Mouse (Mus musculus): ENCODE measurements around the gene Csnk2b. TPM values are rescaled to one million over a fixed set of nuclear protein-coding genes. Genes with fewer than 3 reads are reported as not detected.
A peak's percentile ranks its signal among the peaks of the same experiment; 100 is the strongest.

The Csnk2b gene
- polyA plus RNA-seq, 1 experiment from 2014 or later = 310 TPM

- DNase-seq (ENCODE audit: low spot score) (no peak), ATAC-seq (ENCODE audit: low FRiP score) (no peak)
- no peak overlapping the region for H3K9ac ChIP-seq (ENCODE audit: low read depth, low read length)
- no peaks in the 10 kb centered on the region for H3K9me3 ChIP-seq (ENCODE audit: control insufficient read depth, low read length)
- no peaks in the 10 kb centered on the region for H3K36me3 ChIP-seq (ENCODE audit: control insufficient read depth, insufficient read depth, low read length)
- H3K27ac ChIP-seq (ENCODE audit: low read depth, low read length) = no peak overlapping the region
- no peak overlapping the region for H3K4me3 ChIP-seq (ENCODE audit: low read depth, low read length)
- WGBS = 62% methylated on average over 4 of the region's 4 CpGs
- H3K27me3 ChIP-seq (ENCODE audit: control insufficient read depth, insufficient read depth, low read length) = no peaks in the 10 kb centered on the region
- 0 out of 2 replicates have a peak, but pooled peaks cover 7% of the 10 kb centered on the region for H3K4me1 ChIP-seq (replicated peaks; ENCODE audit: control insufficient read depth, insufficient read depth, low read length)
- no peak overlapping the region for H3K4me2 ChIP-seq (replicated peaks; ENCODE audit: low read depth, low read length)
These were observed 41.1 kb downstream of the Csnk2b start for GRCm38 (mm10) chr17:35080710-35081109.

DNA sequence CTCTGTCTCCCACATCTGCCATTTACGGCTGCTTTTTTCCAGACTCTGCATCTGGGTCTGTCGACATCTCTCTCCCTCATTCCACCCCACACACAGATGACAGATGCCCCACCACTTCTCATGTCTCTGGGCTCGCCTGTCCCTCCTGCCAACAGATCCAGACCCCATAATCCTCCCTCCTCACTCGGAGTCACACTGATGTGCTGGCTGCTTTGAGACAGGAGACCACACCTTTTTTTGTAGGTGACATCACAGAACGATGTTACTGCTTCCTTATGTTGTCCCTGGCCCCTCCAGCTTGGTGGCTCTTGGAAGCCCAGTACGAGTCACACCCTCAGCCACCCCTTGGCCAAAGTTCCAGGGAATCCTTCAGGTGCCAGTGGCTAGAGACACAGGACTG, 41.6 kb downstream of the Csnk2b start:
- H3K4me1 ChIP-seq (replicated peaks; ENCODE audit: control insufficient read depth, insufficient read depth, low read length) = 0 out of 2 replicates have a peak, but pooled peaks cover 7% of the 10 kb centered on the region
- H3K27ac ChIP-seq (ENCODE audit: low read depth, low read length) = no peak overlapping the region
- 0 out of 2 replicates have a peak overlapping the region, but pooled peaks have one; percentile 21 for H3K9ac ChIP-seq (ENCODE audit: low read depth, low read length)
- no peak overlapping the region for H3K4me2 ChIP-seq (replicated peaks; ENCODE audit: low read depth, low read length)
- no peaks in the 10 kb centered on the region for H3K27me3 ChIP-seq (ENCODE audit: control insufficient read depth, insufficient read depth, low read length)
- WGBS = 71% methylated on average over 6 of the region's 6 CpGs
- no peak overlapping the region for H3K4me3 ChIP-seq (ENCODE audit: low read depth, low read length)
- no peaks in the 10 kb centered on the region for H3K9me3 ChIP-seq (ENCODE audit: control insufficient read depth, low read length)
- DNase-seq (ENCODE audit: low spot score) = no peak
- no peaks in the 10 kb centered on the region for H3K36me3 ChIP-seq (ENCODE audit: control insufficient read depth, insufficient read depth, low read length)
- no peak for ATAC-seq (ENCODE audit: low FRiP score)

DNA sequence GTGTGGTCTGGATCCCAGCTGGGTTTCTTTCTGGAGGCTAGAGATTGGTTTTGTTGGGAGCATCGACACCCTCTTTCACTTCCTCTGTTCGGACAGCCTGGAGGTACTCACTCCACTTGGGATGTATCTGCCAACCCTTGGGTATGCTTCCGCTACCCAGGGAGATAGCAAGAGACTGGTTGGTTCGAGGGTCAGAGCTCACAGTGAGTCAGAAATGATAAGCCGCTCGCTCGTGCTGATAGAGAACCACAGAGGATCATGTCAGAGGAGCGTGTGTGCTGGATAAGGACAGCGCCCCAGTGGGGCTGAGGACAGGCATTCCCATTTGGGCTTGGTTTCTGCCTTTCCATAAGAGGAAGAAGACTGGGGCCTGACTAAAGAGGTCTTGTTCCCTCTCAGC, 42.1 kb downstream of the Csnk2b start:
- no peak for ATAC-seq (ENCODE audit: low FRiP score)
- H3K4me2 ChIP-seq (replicated peaks; ENCODE audit: low read depth, low read length) = no peak overlapping the region
- no peak overlapping the region for H3K27ac ChIP-seq (ENCODE audit: low read depth, low read length)
- no peaks in the 10 kb centered on the region for H3K9me3 ChIP-seq (ENCODE audit: control insufficient read depth, low read length)
- H3K27me3 ChIP-seq (ENCODE audit: control insufficient read depth, insufficient read depth, low read length) = no peaks in the 10 kb centered on the region
- H3K4me1 ChIP-seq (replicated peaks; ENCODE audit: control insufficient read depth, insufficient read depth, low read length) = 0 out of 2 replicates have a peak, but pooled peaks cover 7% of the 10 kb centered on the region
- DNase-seq (ENCODE audit: low spot score) = no peak
- H3K36me3 ChIP-seq (ENCODE audit: control insufficient read depth, insufficient read depth, low read length) = no peaks in the 10 kb centered on the region
- H3K9ac ChIP-seq (ENCODE audit: low read depth, low read length) = 0 out of 2 replicates have a peak overlapping the region, but pooled peaks have one; percentile 21
- WGBS = 74% methylated on average over 9 of the region's 9 CpGs
- no peak overlapping the region for H3K4me3 ChIP-seq (ENCODE audit: low read depth, low read length)

- no peak within 1 kb of the TSS; the same call in 1 of the 2 replicates for H3K4me3 ChIP-seq (ENCODE audit: low read depth, low read length)
- H3K4me2 ChIP-seq (replicated peaks; ENCODE audit: low read depth, low read length) = peak within 1 kb of the TSS; percentile 26
- ATAC-seq (ENCODE audit: low FRiP score) (peak; percentile 33; the same call in 1 of the 2 replicates), DNase-seq (ENCODE audit: low spot score) (peak; percentile 53)
- H3K4me1 ChIP-seq (replicated peaks; ENCODE audit: control insufficient read depth, insufficient read depth, low read length) = 0 out of 2 replicates have a peak, but pooled peaks cover 7% of the 10 kb centered on the region
- no peaks in the 10 kb centered on the region for H3K27me3 ChIP-seq (ENCODE audit: control insufficient read depth, insufficient read depth, low read length)
- H3K9ac ChIP-seq (ENCODE audit: low read depth, low read length) = peak within 1 kb of the TSS; percentile 25
- 9% methylated on average over 14 of the region's 14 CpGs for WGBS
- H3K36me3 ChIP-seq (ENCODE audit: control insufficient read depth, insufficient read depth, low read length) = no peaks in the 10 kb centered on the region
- H3K9me3 ChIP-seq (ENCODE audit: control insufficient read depth, low read length) = no peaks in the 10 kb centered on the region
- no peak within 1 kb of the TSS for H3K27ac ChIP-seq (ENCODE audit: low read depth, low read length)
These were observed 44.0 kb downstream of the Csnk2b start, which contains the start of gene Ly6g6d for GRCm38 (mm10) chr17:35077786-35078233. Gene Ly6g6d, minus strand, starts transcription at chr17:35078065.

DNA sequence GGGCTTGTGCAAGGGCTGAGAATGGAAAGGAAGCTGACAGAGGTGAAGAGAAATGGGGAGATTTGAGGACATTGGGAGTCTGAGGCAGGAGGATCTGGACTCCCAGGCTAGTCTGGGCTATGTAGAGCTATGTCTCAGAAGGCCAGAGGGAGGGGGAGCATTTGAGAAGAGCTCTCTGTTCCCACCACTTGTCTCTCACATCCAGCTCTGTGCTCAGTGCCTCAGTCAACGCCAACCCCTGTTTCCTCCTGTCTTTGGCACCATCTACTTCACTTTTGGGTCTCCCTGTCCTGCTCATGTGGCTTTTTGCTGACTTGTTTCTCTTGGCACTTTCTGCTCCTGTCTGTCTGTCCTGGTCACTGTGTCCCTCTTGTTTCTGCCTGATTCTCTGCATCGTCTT, 44.6 kb downstream of the Csnk2b start:
- Histone ChIP-seq H3K27ac (ENCODE audit: low read depth, low read length) (no peak overlapping the region), H3K36me3 (ENCODE audit: control insufficient read depth, insufficient read depth, low read length) (no peaks in the 10 kb centered on the region), H3K9ac (ENCODE audit: low read depth, low read length) (peak overlapping the region; percentile 25), H3K4me1 (replicated peaks; ENCODE audit: control insufficient read depth, insufficient read depth, low read length) (0 out of 2 replicates have a peak, but pooled peaks cover 7% of the 10 kb centered on the region), H3K4me3 (ENCODE audit: low read depth, low read length) (no peak overlapping the region; the same call in 1 of the 2 replicates), H3K4me2 (replicated peaks; ENCODE audit: low read depth, low read length) (peak overlapping the region; percentile 26), H3K9me3 (ENCODE audit: control insufficient read depth, low read length) (no peaks in the 10 kb centered on the region), H3K27me3 (ENCODE audit: control insufficient read depth, insufficient read depth, low read length) (no peaks in the 10 kb centered on the region)
- WGBS = 37% methylated on average over 2 of the region's 2 CpGs
- ATAC-seq (ENCODE audit: low FRiP score) (no peak), DNase-seq (ENCODE audit: low spot score) (peak; percentile 22)

DNA sequence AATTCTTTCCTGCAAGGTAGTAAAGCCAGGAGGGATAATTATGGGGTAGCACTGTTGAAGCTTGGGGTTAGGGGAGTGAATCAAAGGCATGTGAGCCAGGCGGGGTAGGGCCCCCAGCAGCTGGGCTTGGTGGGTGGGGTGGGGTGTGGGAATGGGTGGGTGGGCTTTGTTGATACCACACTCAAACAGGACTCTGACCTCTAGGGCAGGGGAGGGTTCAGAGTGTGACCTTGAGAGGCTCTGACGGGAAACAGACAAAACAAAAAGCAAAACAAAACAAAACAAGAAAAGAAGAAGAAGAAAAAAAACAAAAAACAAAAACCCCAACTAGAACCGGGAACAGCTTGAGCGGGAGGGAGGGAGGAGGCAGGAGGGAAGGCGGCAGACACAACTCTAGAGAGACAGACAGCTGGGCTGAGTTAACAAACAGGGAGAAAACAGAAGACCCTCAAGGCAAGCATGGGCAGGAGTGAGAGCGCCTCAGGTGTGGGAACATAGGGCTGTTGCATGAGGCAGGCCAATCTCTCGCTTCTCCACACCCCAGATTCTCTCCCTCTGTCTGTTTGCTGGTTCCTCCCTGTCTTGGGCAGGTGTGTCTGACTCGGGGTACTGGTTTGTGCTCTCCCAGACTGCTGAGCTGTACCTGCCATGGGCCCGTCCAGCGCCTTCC, 45.2 kb downstream of the Csnk2b start, which contains the start of gene Ly6g6e:
Gene Ly6g6e, plus strand, starts transcription at position 396 of the 670 bp plus-strand sequence.
- Histone ChIP-seq H3K27ac (ENCODE audit: low read depth, low read length) (no peak within 1 kb of the TSS), H3K9ac (ENCODE audit: low read depth, low read length) (peak within 1 kb of the TSS; percentile 25), H3K9me3 (ENCODE audit: control insufficient read depth, low read length) (no peaks in the 10 kb centered on the region), H3K4me1 (replicated peaks; ENCODE audit: control insufficient read depth, insufficient read depth, low read length) (0 out of 2 replicates have a peak, but pooled peaks cover 7% of the 10 kb centered on the region), H3K27me3 (ENCODE audit: control insufficient read depth, insufficient read depth, low read length) (no peaks in the 10 kb centered on the region), H3K4me2 (replicated peaks; ENCODE audit: low read depth, low read length) (peak within 1 kb of the TSS; percentile 26), H3K36me3 (ENCODE audit: control insufficient read depth, insufficient read depth, low read length) (no peaks in the 10 kb centered on the region), H3K4me3 (ENCODE audit: low read depth, low read length) (no peak within 1 kb of the TSS; the same call in 1 of the 2 replicates)
- ATAC-seq (ENCODE audit: low FRiP score) (no peak), DNase-seq (ENCODE audit: low spot score) (no peak)
- 30% methylated on average over 10 of the region's 10 CpGs for WGBS

- H3K4me3 ChIP-seq (ENCODE audit: low read depth, low read length) = no peak overlapping the region
- DNase-seq (ENCODE audit: low spot score) (no peak), ATAC-seq (ENCODE audit: low FRiP score) (no peak)
- no peaks in the 10 kb centered on the region for H3K36me3 ChIP-seq (ENCODE audit: control insufficient read depth, insufficient read depth, low read length)
- 0 out of 2 replicates have a peak, but pooled peaks cover 7% of the 10 kb centered on the region for H3K4me1 ChIP-seq (replicated peaks; ENCODE audit: control insufficient read depth, insufficient read depth, low read length)
- no peak overlapping the region for H3K9ac ChIP-seq (ENCODE audit: low read depth, low read length)
- H3K27ac ChIP-seq (ENCODE audit: low read depth, low read length) = no peak overlapping the region
- no peak overlapping the region for H3K4me2 ChIP-seq (replicated peaks; ENCODE audit: low read depth, low read length)
- WGBS = 61% methylated on average over 17 of the region's 17 CpGs
- no peaks in the 10 kb centered on the region for H3K27me3 ChIP-seq (ENCODE audit: control insufficient read depth, insufficient read depth, low read length)
- H3K9me3 ChIP-seq (ENCODE audit: control insufficient read depth, low read length) = no peaks in the 10 kb centered on the region
These were observed 47.8 kb downstream of the Csnk2b start for GRCm38 (mm10) chr17:35074097-35074496.

DNA sequence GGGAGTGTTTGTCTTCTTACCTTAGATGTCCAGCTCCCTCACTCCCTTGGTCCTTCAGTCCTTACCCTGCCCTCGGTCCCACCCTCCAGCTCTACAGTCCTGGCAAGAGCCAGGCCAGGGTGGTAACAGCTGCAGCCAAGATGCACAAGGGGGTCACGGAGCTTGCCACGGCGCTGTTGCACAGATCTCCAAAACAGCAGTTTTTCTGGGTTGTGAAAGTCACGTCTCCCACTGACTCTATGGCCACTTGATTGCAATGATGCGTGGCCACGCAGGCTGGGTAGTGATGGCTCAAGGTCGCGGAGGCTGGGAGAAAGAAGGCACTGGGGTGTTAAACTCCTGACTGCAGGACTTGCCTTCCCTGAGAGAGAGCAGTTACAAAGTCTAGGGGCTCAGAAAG, 50.4 kb downstream of the Csnk2b start:
- WGBS = 86% methylated on average over 9 of the region's 9 CpGs
- Histone ChIP-seq H3K36me3 (ENCODE audit: control insufficient read depth, insufficient read depth, low read length) (no peaks in the 10 kb centered on the region), H3K27ac (ENCODE audit: low read depth, low read length) (no peak overlapping the region), H3K4me3 (ENCODE audit: low read depth, low read length) (no peak overlapping the region), H3K9ac (ENCODE audit: low read depth, low read length) (no peak overlapping the region), H3K4me2 (replicated peaks; ENCODE audit: low read depth, low read length) (no peak overlapping the region), H3K27me3 (ENCODE audit: control insufficient read depth, insufficient read depth, low read length) (0 out of 2 replicates have a peak, but pooled peaks cover 2% of the 10 kb centered on the region), H3K4me1 (replicated peaks; ENCODE audit: control insufficient read depth, insufficient read depth, low read length) (no peaks in the 10 kb centered on the region), H3K9me3 (ENCODE audit: control insufficient read depth, low read length) (no peaks in the 10 kb centered on the region)
- DNase-seq (ENCODE audit: low spot score) (no peak), ATAC-seq (ENCODE audit: low FRiP score) (no peak)
